8 mouse cellular contexts compared by ENCODE assay signal in the genomic region with DNA sequence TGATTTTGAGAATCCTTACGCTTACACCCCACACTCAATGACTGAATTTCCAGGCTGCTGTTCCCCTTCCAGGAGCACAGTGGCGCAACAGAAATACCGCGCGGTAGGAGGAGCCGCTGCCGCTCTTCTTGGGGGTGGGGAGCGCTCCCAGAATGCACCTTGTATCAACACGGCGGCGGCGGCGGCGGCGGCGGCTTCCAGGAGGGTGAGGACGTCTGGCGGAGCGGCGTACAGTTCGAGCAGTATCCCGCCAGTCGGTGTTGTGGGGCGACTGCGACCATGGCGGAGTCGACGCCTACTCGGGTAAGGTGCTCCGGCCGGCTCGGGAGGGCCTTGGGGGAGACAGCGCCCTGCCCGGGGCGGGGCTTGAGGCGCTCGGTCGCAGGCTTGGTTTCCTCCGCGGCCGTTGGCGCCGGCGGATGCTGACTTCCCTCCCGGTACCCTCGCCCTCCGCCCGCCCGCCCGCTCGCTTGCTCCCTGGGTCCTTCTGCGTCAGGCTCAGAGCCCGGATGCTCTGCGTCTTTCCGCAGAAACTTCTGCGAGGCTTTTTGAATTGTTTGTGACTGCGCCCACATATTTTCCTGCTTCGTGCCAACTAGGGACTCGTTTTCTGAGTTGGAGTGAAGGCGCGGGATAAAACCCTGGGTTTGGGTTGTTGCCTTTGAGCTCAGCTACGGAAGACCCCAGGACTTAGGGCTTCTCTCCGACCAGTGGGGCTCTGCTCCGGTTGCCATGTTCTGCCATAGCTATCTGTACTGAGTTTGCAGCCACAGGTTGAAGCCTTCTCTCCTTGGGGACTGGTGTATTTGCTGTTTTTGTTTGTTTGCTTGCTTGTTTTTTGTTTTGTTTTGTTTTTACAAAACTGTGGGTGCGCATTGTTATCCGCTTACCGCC. TPM values are rescaled to one million over a fixed set of nuclear protein-coding genes. Genes with fewer than 3 reads are reported as not detected.
DNase-seq lines count a peak whose midpoint lies in the region; ATAC-seq and TF ChIP-seq lines count a peak whose summit lies in the region.

Gene Zfp212, plus strand, starts transcription at position 30 of the 894 bp plus-strand sequence.

- peak; percentile 92 for ATAC-seq in heart, embryonic 11.5 days (replicated peaks; ENCODE audit: insufficient number of reproducible peaks, low FRiP score, low TSS enrichment)
- peak; percentile 94 for ATAC-seq in kidney, embryonic 16.5 days (ENCODE audit: low FRiP score, low TSS enrichment)
- peak; percentile 92 for ATAC-seq in monocyte, adult 5-6 weeks (replicated peaks; ENCODE audit: insufficient number of reproducible peaks, low FRiP score, low TSS enrichment, poor library complexity, severe bottlenecking)

- no peaks in the 10 kb centered on the region for H3K27me3 ChIP-seq in erythroblast, embryonic 14.5 days (ENCODE audit: control insufficient read depth)
- H3K27me3 ChIP-seq in heart, embryonic 11.5 days (ENCODE audit: control insufficient read depth, insufficient read depth, low read length) = no peaks in the 10 kb centered on the region
- no peaks in the 10 kb centered on the region for H3K27me3 ChIP-seq in kidney, embryonic 16.5 days (ENCODE audit: insufficient read depth, low read length)
- no peaks in the 10 kb centered on the region for H3K27me3 ChIP-seq in liver, adult 2 months (ENCODE audit: control insufficient read depth, insufficient read depth, low read length)

- H3K27ac ChIP-seq in heart, embryonic 11.5 days (ENCODE audit: low read depth, low read length) = peak within 1 kb of the TSS; percentile 95
- H3K27ac ChIP-seq in kidney, embryonic 16.5 days (ENCODE audit: low read length) = peak within 1 kb of the TSS; percentile 99
- peak within 1 kb of the TSS; percentile 95 for H3K27ac ChIP-seq in liver, adult 2 months (replicated peaks; ENCODE audit: insufficient read depth, low read depth, low read length)

- peak; percentile 61 for TF ChIP-seq CTCF in liver, adult 2 months (IDR thresholded peaks at IDR 0.05; ENCODE audit: low read depth, low read length)

- H3K9me3 ChIP-seq in erythroblast, embryonic 14.5 days (ENCODE audit: control insufficient read depth, low read length) = peaks cover 2% of the 10 kb centered on the region; the same call in 1 of the 2 replicates
- no peaks in the 10 kb centered on the region for H3K9me3 ChIP-seq in heart, embryonic 11.5 days (replicated peaks; ENCODE audit: control insufficient read depth, low read length)
- H3K9me3 ChIP-seq in kidney, embryonic 16.5 days (ENCODE audit: low read length) = no peaks in the 10 kb centered on the region

- peak; percentile 93 for DNase-seq in CD4-positive, CD25-positive, alpha-beta regulatory T cell, adult 2 months (ENCODE audit: low read depth, low spot score)
- DNase-seq in brain, embryonic 18.5 days (ENCODE audit: low read depth, low spot score) = peak; percentile 87
- DNase-seq in liver, adult 2 months (ENCODE audit: extremely low read depth, low read depth, low spot score) = peak; percentile 77
- peak; percentile 86 to 87 for DNase-seq in spleen, postnatal 36 days (ENCODE audit: low spot score in 2 of 2)

- peaks cover 11% of the 10 kb centered on the region for H3K36me3 ChIP-seq in erythroblast, embryonic 14.5 days (ENCODE audit: control insufficient read depth)
- no peaks in the 10 kb centered on the region for H3K36me3 ChIP-seq in heart, embryonic 11.5 days (ENCODE audit: control insufficient read depth, insufficient read depth, low read length)
- no peaks in the 10 kb centered on the region for H3K36me3 ChIP-seq in kidney, embryonic 16.5 days (ENCODE audit: insufficient read depth, low read length)
- no peaks in the 10 kb centered on the region for H3K36me3 ChIP-seq in liver, adult 2 months (ENCODE audit: control insufficient read depth, insufficient read depth, low read length)

- H3K4me1 ChIP-seq in erythroblast, embryonic 14.5 days (ENCODE audit: control insufficient read depth) = peaks cover 54% of the 10 kb centered on the region
- peaks cover 8% of the 10 kb centered on the region for H3K4me1 ChIP-seq in heart, embryonic 11.5 days (ENCODE audit: control insufficient read depth, insufficient read depth, low read length)
- H3K4me1 ChIP-seq in kidney, embryonic 16.5 days (ENCODE audit: insufficient read depth, low read length) = peaks cover 20% of the 10 kb centered on the region
- H3K4me1 ChIP-seq in liver, adult 2 months (ENCODE audit: control insufficient read depth, insufficient read depth, low read length) = peaks cover 7% of the 10 kb centered on the region

- under 1% methylated on average over 67 of the region's 67 CpGs for WGBS in heart, embryonic 11.5 days (ENCODE audit: insufficient replicate concordance)
- whole genome bisulfite sequencing in kidney, embryonic 16.5 days = under 1% methylated on average over 65 of the region's 67 CpGs
- WGBS in liver, adult 2 months = under 1% methylated on average over 67 of the region's 67 CpGs

- peak within 1 kb of the TSS; percentile 94 for H3K9ac ChIP-seq in heart, embryonic 11.5 days (ENCODE audit: low read depth, low read length)
- peak within 1 kb of the TSS; percentile 86 for H3K9ac ChIP-seq in kidney, embryonic 16.5 days (replicated peaks; ENCODE audit: low read length)
- peak within 1 kb of the TSS; percentile 98 for H3K9ac ChIP-seq in liver, adult 2 months (ENCODE audit: low read depth, low read length)

- peak within 1 kb of the TSS; percentile 76 for H3K4me2 ChIP-seq in heart, embryonic 11.5 days
- H3K4me2 ChIP-seq in kidney, embryonic 16.5 days (replicated peaks; ENCODE audit: low read depth, low read length) = peak within 1 kb of the TSS; percentile 87

- peaks cover 9% of the 10 kb centered on the region; the same call in 1 of the 2 replicates for H3K79me2 ChIP-seq in liver, adult 2 months (ENCODE audit: control insufficient read depth, insufficient read depth, low read length)

- peak; percentile 67; the same call in 1 of the 2 replicates for TF ChIP-seq POLR2A in liver, adult 2 months (IDR thresholded peaks at IDR 0.05; ENCODE audit: extremely low read depth, insufficient read depth, low read length)

- H3K4me3 ChIP-seq in erythroblast, embryonic 14.5 days (replicated peaks) = peak within 1 kb of the TSS; percentile 88
- H3K4me3 ChIP-seq in heart, embryonic 11.5 days (ENCODE audit: low read depth, low read length) = peak within 1 kb of the TSS; percentile 86
- peak within 1 kb of the TSS; percentile 75 for H3K4me3 ChIP-seq in kidney, embryonic 16.5 days (ENCODE audit: low read length)
- H3K4me3 ChIP-seq in liver, adult 2 months (ENCODE audit: insufficient read depth, low read depth, low read length) = peak within 1 kb of the TSS; percentile 95

RNA-seq across cellular contexts. Expression of gene Zfp212, which starts in this region (rescaled TPM):
- 0.91 and 0.99 TPM in 2 replicates for polyA plus RNA-seq in erythroblast, embryonic 14.5 days (2012)
- 6.9 and 7.7 TPM in 2 replicates for polyA plus RNA-seq in heart, embryonic 11.5 days (2014; fragmentation: Nextera tagmentation; extraction: Ambion mirVana)
- 19.4 and 20.2 TPM in 2 replicates for polyA plus RNA-seq in kidney, embryonic 16.5 days (2015; fragmentation: Nextera tagmentation; extraction: Ambion mirVana)
- total RNA-seq in liver, adult 2 months (2014; rRNA removed) = 3.3 and 4.2 TPM in 2 replicates
- polyA plus RNA-seq in liver, adult 2 months (2012; rRNA removed) = 4.9 and 5.0 TPM in 2 replicates
- total RNA-seq in monocyte, adult 5-6 weeks (2017) = 7.7 to 14.4 TPM (median 10.2 TPM) in 3 replicates

Comparison
In these comparisons a context has a peak if more than half of its experiments do, and no peak if none do; other contexts are left out.
1. Peak in every context shown above with its lines: DNase-seq, ATAC-seq, H3K4me3 ChIP-seq and H3K27ac ChIP-seq.